ENCODE assay signal across 20 mouse cellular contexts in genomic region chr9:60220431-60220830, GRCm38 (mm10).
"Had no signal": no experiment of that assay in that cellular context is flagged by ENCODE, and none has a peak within 500 bp of the region (broad histone marks: within the 10 kb centered on the region; RNA-seq: fewer than 3 reads in every experiment).

No protein-coding gene starts in this region.

- H3K4me3 ChIP-seq: liver, embryonic 15.5 days; lung, embryonic 15.5 days; megakaryocyte, embryonic 14.5 days; midbrain, embryonic 12.5 days; neural tube, embryonic 12.5 days had no signal

- H3K27ac ChIP-seq: liver, embryonic 15.5 days; lung, embryonic 15.5 days; macrophage; midbrain, embryonic 12.5 days; neural tube, embryonic 12.5 days had no signal

- H3K9me3 ChIP-seq: liver, embryonic 15.5 days; lung, embryonic 15.5 days; midbrain, embryonic 12.5 days; neural tube, embryonic 12.5 days had no signal

- H3K36me3 ChIP-seq: liver, embryonic 15.5 days; lung, embryonic 15.5 days; midbrain, embryonic 12.5 days; neural tube, embryonic 12.5 days had no signal

- ATAC-seq: liver, postnatal 0 days; lung, postnatal 0 days had no signal

- H3K27me3 ChIP-seq: liver, embryonic 15.5 days; lung, embryonic 15.5 days; midbrain, embryonic 12.5 days; neural tube, embryonic 12.5 days had no signal

- H3K4me2 ChIP-seq: liver, embryonic 15.5 days; lung, embryonic 15.5 days; midbrain, embryonic 12.5 days; neural tube, embryonic 12.5 days had no signal

- H3K9ac ChIP-seq: liver, embryonic 15.5 days; liver, postnatal 0 days; lung, embryonic 15.5 days; midbrain, embryonic 12.5 days; neural tube, embryonic 12.5 days had no signal

- H3K4me1 ChIP-seq: liver, embryonic 15.5 days had no signal

- DNase-seq: liver, postnatal 0 days; lung, adult 2 months; lung, postnatal 14 days; lung, postnatal 36 days; midbrain, embryonic 14.5 days; retina, postnatal 1 day; right cerebral cortex, adult 18-20 months; right cerebral cortex, postnatal 25 days; right cerebral cortex, postnatal 4 days; spleen, adult 18-20 months; thymus, adult 18-20 months; thymus, postnatal 25 days; thymus, postnatal 4 days had no signal
